Mouse (Mus musculus) CH12.LX (cell line): Measurements from ENCODE around the gene Adamts14. TPM values are rescaled to one million over a fixed set of nuclear protein-coding genes. Genes with fewer than 3 reads are reported as not detected.

Source experiments
- DNase-seq: peaks from one replicate; pipeline ENCODE4 v3.0.0-alpha.2; 2013; ENCODE audit errors: extremely low read depth
- H3K27ac ChIP-seq: 2 replicates; pipeline ENCODE4 v1.5.1; 2012; ENCODE audit warnings: low read depth, mild to moderate bottlenecking, control low read depth, moderate library complexity; ENCODE audit not compliant: insufficient read depth
- H3K27me3 ChIP-seq: replicated peaks from 2 replicates; pipeline ENCODE3; 2012; ENCODE audit warnings: inconsistent platforms
- H3K36me3 ChIP-seq, 2 experiments: replicated peaks in 1 of 2; 2 replicates each; pipeline versions ENCODE3 to v1.6.1; 2012; ENCODE audit warnings: inconsistent platforms in 1 of 2, low read length in 1 of 2, mild to moderate bottlenecking in 1 of 2, mixed read lengths in 1 of 2, moderate library complexity in 1 of 2; ENCODE audit not compliant: control insufficient read depth in 1 of 2, insufficient read depth in 1 of 2
- H3K4me1 ChIP-seq, 2 experiments: 2 replicates each; pipeline ENCODE4 v1.6.1; 2012; ENCODE audit warnings: inconsistent platforms in 1 of 2, moderate library complexity in 1 of 2; ENCODE audit not compliant: insufficient read depth in 2 of 2, control insufficient read depth in 1 of 2
- H3K4me2 ChIP-seq: 2 replicates; pipeline ENCODE4 v1.6.1; 2012; ENCODE audit warnings: low read depth, mild to moderate bottlenecking, control low read depth; ENCODE audit not compliant: poor library complexity, insufficient read depth, severe bottlenecking
- H3K4me3 ChIP-seq, 3 experiments: fragments of 150-350 bp in 1 of 3; sonication (generic) in 1 of 3; replicated peaks in 1 of 3; 2 replicates each; pipeline versions ENCODE3 to v1.5.1; 2011 to 2012; ENCODE audit warnings: low read depth in 2 of 3, low read length in 2 of 3, mild to moderate bottlenecking in 2 of 3, moderate library complexity in 2 of 3, control low read depth in 1 of 3, improper control_type of control experiment in 1 of 3, inconsistent platforms in 1 of 3, mixed read lengths in 1 of 3; ENCODE audit not compliant: poor library complexity in 1 of 3
- H3K79me2 ChIP-seq: replicated peaks from 2 replicates; pipeline ENCODE4 v1.6.1; 2012; ENCODE audit warnings: mild to moderate bottlenecking, moderate library complexity; ENCODE audit not compliant: control insufficient read depth, poor library complexity, insufficient read depth, severe bottlenecking; ENCODE audit errors: extremely low read depth
- H3K9ac ChIP-seq: 2 replicates; pipeline ENCODE4 v1.6.1; 2012; ENCODE audit warnings: low read depth, mild to moderate bottlenecking, control low read depth, moderate library complexity; ENCODE audit not compliant: insufficient read depth
- H3K9me3 ChIP-seq: replicated peaks from 2 replicates; pipeline ENCODE3; 2012; ENCODE audit warnings: low read length, inconsistent platforms, mixed read lengths
- BHLHE40 ChIP-seq: IDR thresholded peaks from 2 replicates; pipeline ENCODE4 v1.6.1; 2011; ENCODE audit warnings: mild to moderate bottlenecking, low read depth, low read length, improper control_type of control experiment
- CHD1 ChIP-seq: IDR thresholded peaks from 2 replicates; pipeline ENCODE4 v1.6.1; 2012; ENCODE audit warnings: low read depth, low read length, improper control_type of control experiment, inconsistent platforms
- CHD2 ChIP-seq: IDR thresholded peaks from 2 replicates; pipeline ENCODE4 v1.6.1; 2011; ENCODE audit warnings: low read length, improper control_type of control experiment
- E2F4 ChIP-seq: IDR thresholded peaks from 2 replicates; pipeline ENCODE4 v1.6.1; 2011; ENCODE audit warnings: low read depth, low read length, improper control_type of control experiment; ENCODE audit not compliant: insufficient replicate concordance
- ELF1 ChIP-seq: IDR thresholded peaks from 2 replicates; pipeline ENCODE4 v1.6.1; 2014; ENCODE audit warnings: low read depth, mild to moderate bottlenecking, inconsistent platforms, low read length, improper control_type of control experiment
- EP300 ChIP-seq: IDR thresholded peaks from 2 replicates; pipeline ENCODE4 v1.6.1; 2011; ENCODE audit warnings: low read length, improper control_type of control experiment
- ETS1 ChIP-seq: conservative IDR thresholded peaks from 2 replicates; pipeline ENCODE4 v1.6.1; 2012; ENCODE audit warnings: low read depth, mild to moderate bottlenecking, inconsistent platforms, low read length, improper control_type of control experiment, moderate library complexity
- HCFC1 ChIP-seq: IDR thresholded peaks from 2 replicates; pipeline ENCODE4 v1.6.1; 2012; ENCODE audit warnings: low read depth, mild to moderate bottlenecking, inconsistent platforms, low read length, improper control_type of control experiment
- IRF4 ChIP-seq: IDR thresholded peaks from 2 replicates; pipeline ENCODE4 v1.6.1; 2014; ENCODE audit warnings: low read depth, mild to moderate bottlenecking, inconsistent platforms, low read length, improper control_type of control experiment
- JUN ChIP-seq: IDR thresholded peaks from 2 replicates; pipeline ENCODE4 v1.6.1; 2011; ENCODE audit warnings: low read depth, mild to moderate bottlenecking, low read length, improper control_type of control experiment, moderate library complexity; ENCODE audit not compliant: insufficient read depth
- JUND ChIP-seq: conservative IDR thresholded peaks from 2 replicates; pipeline ENCODE4 v1.6.1; 2011; ENCODE audit warnings: low read depth, low read length, improper control_type of control experiment
- KAT2A ChIP-seq: IDR thresholded peaks from 2 replicates; pipeline ENCODE4 v1.6.1; 2012; ENCODE audit warnings: low read length, improper control_type of control experiment, inconsistent platforms; ENCODE audit not compliant: insufficient replicate concordance
- MAFK ChIP-seq: IDR thresholded peaks from 2 replicates; pipeline ENCODE4 v1.6.1; 2011; ENCODE audit warnings: low read length, improper control_type of control experiment; ENCODE audit not compliant: insufficient replicate concordance
- MAX ChIP-seq: IDR thresholded peaks from 2 replicates; pipeline ENCODE4 v1.6.1; 2011; ENCODE audit warnings: low read length, improper control_type of control experiment
- MAZ ChIP-seq: IDR thresholded peaks from 2 replicates; pipeline ENCODE4 v1.6.1; 2012; ENCODE audit warnings: low read depth, mild to moderate bottlenecking, inconsistent platforms, low read length, improper control_type of control experiment, moderate library complexity
- MEF2A ChIP-seq: IDR thresholded peaks from 2 replicates; pipeline ENCODE4 v1.6.1; 2014; ENCODE audit warnings: low read depth, mild to moderate bottlenecking, inconsistent platforms, low read length, improper control_type of control experiment, borderline replicate concordance
- MXI1 ChIP-seq: IDR thresholded peaks from 2 replicates; pipeline ENCODE4 v1.6.1; 2011; ENCODE audit warnings: mild to moderate bottlenecking, low read depth, low read length, improper control_type of control experiment
- MYC ChIP-seq: IDR thresholded peaks from 2 replicates; pipeline ENCODE4 v1.6.1; 2011; ENCODE audit warnings: low read depth, mild to moderate bottlenecking, improper control_type of control experiment, low read length
- NELFE ChIP-seq: IDR thresholded peaks from 2 replicates; pipeline ENCODE4 v1.6.1; 2011; ENCODE audit warnings: low read depth, low read length, improper control_type of control experiment
- NRF1 ChIP-seq: IDR thresholded peaks from 2 replicates; pipeline ENCODE4 v1.6.1; 2014; ENCODE audit warnings: low read depth, mild to moderate bottlenecking, inconsistent platforms, low read length, improper control_type of control experiment, moderate library complexity
- PAX5 ChIP-seq: IDR thresholded peaks from 2 replicates; pipeline ENCODE4 v1.6.1; 2012; ENCODE audit warnings: low read length, inconsistent platforms, mixed read lengths
- POLR2A ChIP-seq: IDR thresholded peaks from 2 replicates; pipeline ENCODE4 v1.6.1; 2011; ENCODE audit warnings: low read depth, mild to moderate bottlenecking, improper control_type of control experiment, low read length
- POLR2AphosphoS2 ChIP-seq: IDR thresholded peaks from 2 replicates; pipeline ENCODE4 v1.6.1; 2011; ENCODE audit warnings: low read depth, low read length, improper control_type of control experiment
- RAD21 ChIP-seq: IDR thresholded peaks from 2 replicates; pipeline ENCODE4 v1.6.1; 2011; ENCODE audit warnings: low read depth, mild to moderate bottlenecking, low read length, improper control_type of control experiment, moderate library complexity
- RCOR1 ChIP-seq: conservative IDR thresholded peaks from 2 replicates; pipeline ENCODE4 v1.6.1; 2012; ENCODE audit warnings: low read depth, mild to moderate bottlenecking, inconsistent platforms, low read length, improper control_type of control experiment
- TBP ChIP-seq: conservative IDR thresholded peaks from 2 replicates; pipeline ENCODE4 v1.6.1; 2011; ENCODE audit warnings: low read depth, low read length, improper control_type of control experiment
- USF1 ChIP-seq: IDR thresholded peaks from 2 replicates; pipeline ENCODE4 v1.6.1; 2014; ENCODE audit warnings: low read depth, mild to moderate bottlenecking, inconsistent platforms, low read length, improper control_type of control experiment
- ZMIZ1 ChIP-seq: IDR thresholded peaks from 2 replicates; pipeline ENCODE4 v1.6.1; 2012; ENCODE audit warnings: low read depth, mild to moderate bottlenecking, inconsistent platforms, low read length, improper control_type of control experiment
- ZNF384 ChIP-seq: IDR thresholded peaks from 2 replicates; pipeline ENCODE4 v1.6.1; 2012; ENCODE audit warnings: low read depth, low read length, improper control_type of control experiment, inconsistent platforms
- dilution Hi-C: fragments of 300-500 bp; cut with MboI; formaldehyde crosslinking; loops from 2 replicates; pipeline ENCODE4 v1.14.3; 2020; ENCODE audit warnings: low sequenced_read_pairs; ENCODE audit not compliant: extremely low pct_unique_long_range_greater_than_20kb, extremely low pct_ligation_motif_present
- in situ Hi-C: fragments of 300-500 bp; cut with MboI; formaldehyde crosslinking; loops from 3 replicates; pipeline ENCODE4 v1.14.3; 2019; ENCODE audit warnings: low sequenced_read_pairs, low pct_ligation_motif_present, low pct_unique_long_range_greater_than_20kb, mixed read lengths
- polyA plus RNA-seq: library from polyadenylated mRNA; unstranded; fragments of >175 nt; gene quantifications from 2 replicates; pipeline ENCODE4 v1.2.1, GENCODE M21; 2012; ENCODE audit warnings: low read depth; ENCODE audit not compliant: insufficient read length
- total RNA-seq, 2 experiments: library from RNA; depleted of rRNA; stranded (reverse); fragments of 300-350 nt in 1 of 2; fragments of >200 nt in 1 of 2; gene quantifications; 2 replicates each; pipeline ENCODE4 v1.2.3; 2012 to 2014

Gene Adamts14
- total and polyA plus RNA-seq, 3 experiments = 1.2 to 2.7 (median 2.5) TPM

- DNase-seq = peak; percentile 84
- Histone ChIP-seq H3K9ac (peak overlapping the region; percentile 61), H3K27ac (peak overlapping the region; percentile 100), H3K79me2 (no peaks in the 10 kb centered on the region), H3K4me2 (peak overlapping the region; percentile 72), H3K4me3 (no peak overlapping the region), H3K4me1 (peaks cover 30 to 62% of the 10 kb centered on the region in 2 experiments), H3K27me3 (no peaks in the 10 kb centered on the region), H3K9me3 (no peaks in the 10 kb centered on the region), H3K36me3 (no peaks in the 10 kb centered on the region)
- no peak for TF ChIP-seq RCOR1
- no peak for TF ChIP-seq NRF1
- peak; percentile 75; the same call in 1 of the 2 replicates for TF ChIP-seq MAX
- TF ChIP-seq CHD2 = peak; percentile 73; the same call in 1 of the 2 replicates
- TF ChIP-seq MXI1 = no peak; the same call in 1 of the 2 replicates
- TF ChIP-seq EP300 = peak; percentile 78
- TF ChIP-seq RAD21 = no peak; the same call in 1 of the 2 replicates
- TF ChIP-seq MYC = peak; percentile 70
- TF ChIP-seq USF1 = no peak
- TF ChIP-seq IRF4 = peak; percentile 71
- peak; percentile 48 for TF ChIP-seq ELF1
- no peak; the same call in none of the 2 replicates for TF ChIP-seq JUND
- no peak for TF ChIP-seq POLR2AphosphoS2
- TF ChIP-seq E2F4 = 0 out of 2 replicates have a peak, but pooled peaks have one; percentile 43
- TF ChIP-seq MAFK = 0 out of 2 replicates have a peak, but pooled peaks have one; percentile 34
- TF ChIP-seq KAT2A = 0 out of 2 replicates have a peak, but pooled peaks have one; percentile 25
- no peak for TF ChIP-seq ZNF384
- no peak for TF ChIP-seq PAX5
- 0 out of 2 replicates have a peak, but pooled peaks have one; percentile 4 for TF ChIP-seq JUN
- peak; percentile 49; the same call in 1 of the 2 replicates for TF ChIP-seq NELFE
- peak; percentile 93 for TF ChIP-seq CHD1
- TF ChIP-seq HCFC1 = peak; percentile 37
- 0 out of 2 replicates have a peak, but pooled peaks have one; percentile 73 for TF ChIP-seq MAZ
- peak; percentile 92 for TF ChIP-seq TBP
- peak; percentile 43; the same call in 1 of the 2 replicates for TF ChIP-seq ZMIZ1
- TF ChIP-seq POLR2A = peak; percentile 34
- peak; percentile 94 for TF ChIP-seq MEF2A
- TF ChIP-seq BHLHE40 = peak; percentile 90
- TF ChIP-seq ETS1 = peak; percentile 88
- in situ Hi-C loops (no loop called here), dilution Hi-C loops (no loop called here)
Measured at GRCm38 (mm10) chr10:61167333-61168096, 105.7 kb downstream of the Adamts14 start.
